Mouse (Mus musculus): ENCODE measurements around the gene Fance. TPM values are rescaled to one million over a fixed set of nuclear protein-coding genes. Genes with fewer than 3 reads are reported as not detected.
A peak's percentile ranks its signal among the peaks of the same experiment; 100 is the strongest.

Fance gene
- polyA plus RNA-seq, 1 experiment: 56.8 TPM

DNA sequence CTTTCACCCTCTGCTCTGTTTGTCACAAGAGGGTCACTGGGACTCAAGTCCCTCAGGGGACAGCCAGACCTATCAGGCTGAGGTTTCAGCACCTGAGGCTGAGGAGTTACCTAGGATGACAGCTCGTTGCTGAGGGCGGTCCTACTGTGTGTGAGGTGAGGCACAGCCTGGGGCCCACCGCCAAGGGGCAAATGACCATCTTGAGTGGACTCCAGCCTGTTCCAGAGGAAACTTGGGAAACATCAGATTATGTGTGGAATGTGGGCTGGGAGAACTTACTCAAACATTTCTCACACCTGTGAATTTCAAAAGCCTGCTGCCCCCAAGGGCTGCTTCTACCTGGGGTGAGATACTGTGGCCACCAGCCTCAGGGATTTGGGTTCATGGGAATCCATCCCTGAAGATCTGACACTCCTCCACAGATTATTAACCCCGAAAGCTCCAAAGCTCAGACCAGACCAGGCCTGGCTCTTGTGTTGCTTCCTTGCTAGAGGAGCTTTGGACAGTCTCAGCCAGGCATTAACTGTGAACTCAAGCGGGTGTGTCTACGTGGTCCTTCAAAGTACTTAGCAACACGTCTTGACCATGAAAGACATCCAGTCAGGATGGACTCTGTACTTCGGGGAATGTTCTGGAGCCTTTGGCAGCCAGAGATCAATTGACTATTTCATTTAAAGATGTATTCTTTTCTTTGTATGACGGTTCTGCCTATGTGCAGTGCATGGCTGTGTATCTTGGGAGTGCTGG is 47.4 kb downstream of the Fance start:
- Histone ChIP-seq H3K4me1 (ENCODE audit: control insufficient read depth, insufficient read depth, low read length) (peaks cover 2% of the 10 kb centered on the region), H3K9me3 (replicated peaks; ENCODE audit: control insufficient read depth, insufficient read depth, low read length, poor library complexity, severe bottlenecking) (no peaks in the 10 kb centered on the region), H3K9ac (ENCODE audit: low read depth, poor library complexity, severe bottlenecking) (no peak overlapping the region), H3K27ac (ENCODE audit: insufficient read depth, low read length) (no peak overlapping the region), H3K27me3 (ENCODE audit: control insufficient read depth, insufficient read depth, low read length, poor library complexity, severe bottlenecking) (0 out of 2 replicates have a peak, but pooled peaks cover 6% of the 10 kb centered on the region), H3K36me3 (ENCODE audit: control insufficient read depth, insufficient read depth, low read length, poor library complexity, severe bottlenecking) (no peaks in the 10 kb centered on the region), H3K4me3 (ENCODE audit: low read depth, low read length) (no peak overlapping the region)
- TF ChIP-seq POLR2A (IDR thresholded peaks at IDR 0.05; ENCODE audit: insufficient read depth, low read length) (no peak), EP300 (IDR thresholded peaks at IDR 0.05; ENCODE audit: insufficient read depth, low read depth, low read length) (no peak), CTCF (IDR thresholded peaks at IDR 0.05; ENCODE audit: low read depth, low read length) (no peak)

DNA sequence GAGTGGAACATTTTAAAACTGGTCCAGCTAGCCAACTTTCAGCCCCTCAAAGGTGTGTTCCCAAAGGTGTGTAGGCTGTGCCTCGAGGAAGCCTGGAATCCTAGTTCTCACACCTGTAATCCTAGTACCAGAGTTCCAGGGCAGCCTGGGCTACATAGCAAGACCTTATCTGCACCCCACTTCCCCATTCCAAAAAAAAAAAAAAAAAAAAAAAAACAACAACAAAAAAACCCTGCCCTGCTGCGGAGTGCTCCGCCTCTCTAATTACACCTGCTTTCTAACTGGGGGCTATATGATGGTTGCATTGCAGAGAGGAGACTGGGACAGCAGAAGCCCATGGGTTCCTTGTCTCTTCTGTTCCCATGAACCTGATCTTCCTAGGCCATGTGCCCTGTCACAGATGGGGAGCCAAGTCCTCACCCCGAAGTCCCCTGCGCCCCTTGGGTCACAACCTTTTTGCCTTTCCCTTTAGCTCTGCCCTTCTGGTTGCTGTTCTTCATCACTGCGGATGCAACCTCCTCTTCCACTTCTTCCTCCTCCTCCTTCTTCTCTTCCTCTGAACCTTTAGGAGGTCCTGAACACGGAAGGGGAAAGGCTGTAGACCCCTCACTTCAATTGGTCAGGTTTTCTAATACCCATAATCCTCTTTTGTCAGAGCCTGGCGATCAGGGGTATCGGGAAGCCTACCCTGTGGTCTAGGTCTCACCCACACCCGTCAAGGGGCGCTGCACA is 48.8 kb downstream of the Fance start:
- peak overlapping the region; percentile 64 for H3K4me3 ChIP-seq (ENCODE audit: low read depth, low read length)
- no peaks in the 10 kb centered on the region for H3K36me3 ChIP-seq (ENCODE audit: control insufficient read depth, insufficient read depth, low read length, poor library complexity, severe bottlenecking)
- H3K9me3 ChIP-seq (replicated peaks; ENCODE audit: control insufficient read depth, insufficient read depth, low read length, poor library complexity, severe bottlenecking): no peaks in the 10 kb centered on the region
- 0 out of 2 replicates have a peak, but pooled peaks cover 6% of the 10 kb centered on the region for H3K27me3 ChIP-seq (ENCODE audit: control insufficient read depth, insufficient read depth, low read length, poor library complexity, severe bottlenecking)
- H3K4me1 ChIP-seq (ENCODE audit: control insufficient read depth, insufficient read depth, low read length): peaks cover 2% of the 10 kb centered on the region
- H3K9ac ChIP-seq (ENCODE audit: low read depth, poor library complexity, severe bottlenecking): peak overlapping the region; percentile 35
- TF ChIP-seq POLR2A (IDR thresholded peaks at IDR 0.05; ENCODE audit: insufficient read depth, low read length) (no peak), CTCF (IDR thresholded peaks at IDR 0.05; ENCODE audit: low read depth, low read length) (no peak), EP300 (IDR thresholded peaks at IDR 0.05; ENCODE audit: insufficient read depth, low read depth, low read length) (no peak)
- H3K27ac ChIP-seq (ENCODE audit: insufficient read depth, low read length): no peak overlapping the region

DNA sequence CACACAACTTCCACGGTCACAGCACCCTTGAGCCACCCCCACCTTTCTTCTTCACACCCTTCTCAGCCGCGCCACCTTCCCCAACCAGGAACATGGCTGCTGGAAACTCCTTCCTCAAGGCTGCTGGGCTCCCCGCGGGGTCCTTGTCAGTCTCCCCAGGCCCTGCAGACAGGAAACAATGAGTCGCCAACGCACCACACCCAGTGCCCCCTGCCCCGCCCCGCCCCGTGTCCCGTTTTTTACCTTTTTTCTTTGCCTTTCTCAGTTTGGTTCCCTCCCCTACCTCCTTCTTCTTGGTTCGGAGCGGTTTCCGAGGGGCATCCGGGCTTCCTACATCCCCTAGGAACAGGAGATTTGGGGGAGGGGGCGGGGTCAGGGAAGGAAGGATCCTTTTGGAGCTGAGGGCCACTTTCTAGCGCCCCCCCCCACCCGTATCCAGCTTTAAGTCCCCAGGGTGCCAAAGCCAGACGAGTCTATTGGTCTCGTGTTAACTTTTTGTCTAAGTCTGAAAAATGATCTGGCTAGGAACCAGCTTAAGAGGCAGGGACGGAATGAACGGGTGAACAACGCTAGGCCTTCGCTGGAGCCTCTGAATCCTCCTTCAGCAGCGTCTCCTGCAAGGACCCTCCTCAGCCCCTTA is 49.5 kb downstream of the Fance start:
- Histone ChIP-seq H3K27ac (ENCODE audit: insufficient read depth, low read length) (no peak overlapping the region), H3K9ac (ENCODE audit: low read depth, poor library complexity, severe bottlenecking) (peak overlapping the region; percentile 35), H3K36me3 (ENCODE audit: control insufficient read depth, insufficient read depth, low read length, poor library complexity, severe bottlenecking) (no peaks in the 10 kb centered on the region), H3K4me1 (ENCODE audit: control insufficient read depth, insufficient read depth, low read length) (peaks cover 2% of the 10 kb centered on the region), H3K9me3 (replicated peaks; ENCODE audit: control insufficient read depth, insufficient read depth, low read length, poor library complexity, severe bottlenecking) (no peaks in the 10 kb centered on the region), H3K4me3 (ENCODE audit: low read depth, low read length) (peak overlapping the region; percentile 64), H3K27me3 (ENCODE audit: control insufficient read depth, insufficient read depth, low read length, poor library complexity, severe bottlenecking) (0 out of 2 replicates have a peak, but pooled peaks cover 6% of the 10 kb centered on the region)
- 0 out of 2 replicates have a peak, but pooled peaks have one; percentile 32 for TF ChIP-seq EP300 (IDR thresholded peaks at IDR 0.05; ENCODE audit: insufficient read depth, low read depth, low read length)
- TF ChIP-seq CTCF (IDR thresholded peaks at IDR 0.05; ENCODE audit: low read depth, low read length): no peak

DNA sequence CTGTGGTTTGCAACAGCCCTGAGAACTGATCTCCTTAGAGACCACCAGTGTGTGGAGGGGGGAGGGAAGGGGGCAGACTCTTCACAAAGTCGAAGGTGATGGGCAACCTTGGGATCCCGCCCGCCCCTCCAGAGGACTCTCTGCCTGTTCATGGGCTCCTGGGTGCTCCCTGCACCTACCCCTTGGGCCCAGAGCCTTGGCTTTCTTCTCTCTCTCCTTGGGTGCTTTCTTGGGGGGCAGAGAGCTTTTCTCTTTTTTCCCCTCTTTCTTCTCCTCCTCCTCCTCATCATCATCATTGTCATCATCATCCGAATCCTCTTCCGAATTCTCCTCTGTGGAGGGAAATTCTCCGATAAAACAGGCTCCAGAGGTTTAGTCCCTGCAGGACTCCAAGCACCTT is 50.2 kb downstream of the Fance start:
- H3K4me3 ChIP-seq (ENCODE audit: low read depth, low read length): peak overlapping the region; percentile 42; the same call in 1 of the 2 replicates
- no peaks in the 10 kb centered on the region for H3K9me3 ChIP-seq (replicated peaks; ENCODE audit: control insufficient read depth, insufficient read depth, low read length, poor library complexity, severe bottlenecking)
- H3K9ac ChIP-seq (ENCODE audit: low read depth, poor library complexity, severe bottlenecking): peak overlapping the region; percentile 35; the same call in 1 of the 2 replicates
- H3K27ac ChIP-seq (ENCODE audit: insufficient read depth, low read length): no peak overlapping the region
- H3K4me1 ChIP-seq (ENCODE audit: control insufficient read depth, insufficient read depth, low read length): peaks cover 2% of the 10 kb centered on the region
- H3K36me3 ChIP-seq (ENCODE audit: control insufficient read depth, insufficient read depth, low read length, poor library complexity, severe bottlenecking): no peaks in the 10 kb centered on the region
- TF ChIP-seq POLR2A (IDR thresholded peaks at IDR 0.05; ENCODE audit: insufficient read depth, low read length): no peak
- no peak for TF ChIP-seq EP300 (IDR thresholded peaks at IDR 0.05; ENCODE audit: insufficient read depth, low read depth, low read length)
- TF ChIP-seq CTCF (IDR thresholded peaks at IDR 0.05; ENCODE audit: low read depth, low read length): no peak
- H3K27me3 ChIP-seq (ENCODE audit: control insufficient read depth, insufficient read depth, low read length, poor library complexity, severe bottlenecking): 0 out of 2 replicates have a peak, but pooled peaks cover 6% of the 10 kb centered on the region

DNA sequence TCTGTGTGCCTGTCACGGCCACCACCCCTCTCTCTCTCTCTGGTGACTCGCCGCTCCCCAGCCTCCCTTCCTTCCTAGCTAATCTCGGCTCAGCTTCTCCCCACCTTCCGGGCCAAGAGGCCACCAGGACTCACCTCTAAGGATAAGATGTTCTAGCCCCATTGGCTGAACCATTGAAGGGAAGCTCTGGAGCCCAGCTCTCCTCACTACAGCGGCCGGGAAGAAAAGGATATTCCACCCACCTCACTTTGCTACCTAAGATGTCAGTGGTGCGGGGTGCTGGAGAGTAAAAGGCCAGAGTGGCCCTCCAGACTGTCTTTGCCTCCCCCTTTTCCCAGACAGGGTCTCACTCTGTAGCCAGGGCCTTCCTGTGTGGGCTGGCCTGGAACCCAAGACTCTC is 51.8 kb downstream of the Fance start, which contains the start of gene Tulp1:
Gene Tulp1 (minus strand): TSS at position 101 of the 400 bp plus-strand sequence.
- no peaks in the 10 kb centered on the region for H3K36me3 ChIP-seq (ENCODE audit: control insufficient read depth, insufficient read depth, low read length, poor library complexity, severe bottlenecking)
- peak within 1 kb of the TSS; percentile 58 for H3K9ac ChIP-seq (ENCODE audit: low read depth, poor library complexity, severe bottlenecking)

More for the DNA sequence above, 51.8 kb downstream of the Fance start, which contains the start of gene Tulp1:
- Histone ChIP-seq H3K4me1 (ENCODE audit: control insufficient read depth, insufficient read depth, low read length) (peaks cover 2% of the 10 kb centered on the region), H3K4me3 (ENCODE audit: low read depth, low read length) (peak within 1 kb of the TSS; percentile 42), H3K9me3 (replicated peaks; ENCODE audit: control insufficient read depth, insufficient read depth, low read length, poor library complexity, severe bottlenecking) (no peaks in the 10 kb centered on the region), H3K27me3 (ENCODE audit: control insufficient read depth, insufficient read depth, low read length, poor library complexity, severe bottlenecking) (0 out of 2 replicates have a peak, but pooled peaks cover 6% of the 10 kb centered on the region), H3K27ac (ENCODE audit: insufficient read depth, low read length) (no peak within 1 kb of the TSS)
- TF ChIP-seq CTCF (IDR thresholded peaks at IDR 0.05; ENCODE audit: low read depth, low read length): no peak
- no peak for TF ChIP-seq EP300 (IDR thresholded peaks at IDR 0.05; ENCODE audit: insufficient read depth, low read depth, low read length)
- TF ChIP-seq POLR2A (IDR thresholded peaks at IDR 0.05; ENCODE audit: insufficient read depth, low read length): no peak

Data from ES-Bruce4 (cell line).